Mouse (Mus musculus): ENCODE data around the gene Cwc27. TPM values are rescaled to one million over a fixed set of nuclear protein-coding genes. Genes with fewer than 3 reads are reported as not detected.

The Cwc27 gene
- polyA plus RNA-seq, 1 experiment from 2014 or later, result 26.4 TPM

DNA sequence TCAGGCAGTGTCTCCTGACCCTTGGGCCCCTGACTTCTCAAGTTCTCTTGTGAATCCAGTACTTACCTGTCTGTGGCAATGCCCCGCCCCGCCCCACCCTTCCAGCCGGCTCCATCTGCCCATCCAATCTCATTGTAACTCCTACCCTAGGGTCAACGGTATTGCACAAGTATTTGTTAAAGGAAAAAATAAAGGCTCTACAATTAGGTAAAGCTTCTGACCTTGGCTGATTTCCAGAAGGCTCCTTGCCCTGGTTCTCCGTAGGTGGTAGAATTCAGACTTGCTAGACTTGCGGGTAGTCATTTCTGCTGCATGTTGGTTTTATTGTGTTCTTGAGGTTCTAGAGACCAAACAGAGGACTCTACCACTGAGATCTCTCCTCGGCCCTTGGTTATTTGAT is 226.0 kb downstream of the Cwc27 start:
- 89% methylated on average over 7 of the region's 7 CpGs for WGBS

DNA sequence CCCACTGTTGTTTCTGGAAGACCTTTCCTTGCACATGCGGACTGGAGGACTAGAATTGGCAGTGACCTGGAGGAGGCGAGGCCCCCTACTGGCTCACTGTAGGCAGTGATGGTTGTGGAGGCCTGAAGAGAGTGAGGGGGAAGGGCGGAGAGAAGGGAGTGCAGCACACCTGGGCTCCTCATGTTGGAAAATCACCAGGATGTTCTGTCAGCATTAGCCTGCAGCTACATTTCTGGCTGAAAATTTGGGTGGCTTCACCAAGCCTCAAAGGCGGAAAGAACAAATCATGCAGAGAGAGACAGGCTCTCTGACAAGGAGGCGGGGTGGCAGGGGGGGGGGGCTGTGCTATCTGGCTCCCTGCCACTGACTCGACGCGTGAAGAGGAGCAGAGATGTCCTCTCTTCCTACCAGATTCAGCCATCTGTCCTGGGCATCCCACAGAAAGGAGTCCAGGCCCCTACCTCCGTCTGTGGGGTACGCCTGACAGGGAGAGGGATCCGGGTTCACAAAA is 226.8 kb downstream of the Cwc27 start:
- H3K4me1 ChIP-seq (replicated peaks), result no peaks in the 10 kb centered on the region; the same call in 1 of the 2 replicates
- peak; percentile 52 for ATAC-seq
- H3K9ac ChIP-seq (replicated peaks), result no peak overlapping the region
- H3K9me3 ChIP-seq, result no peaks in the 10 kb centered on the region
- no peak overlapping the region for H3K4me3 ChIP-seq (replicated peaks)
- H3K27ac ChIP-seq, result no peak overlapping the region
- no peaks in the 10 kb centered on the region for H3K27me3 ChIP-seq
- H3K36me3 ChIP-seq, result no peaks in the 10 kb centered on the region
- H3K4me2 ChIP-seq (replicated peaks), result no peak overlapping the region
- WGBS, result 53% methylated on average over 11 of the region's 11 CpGs

More for the DNA sequence above, 226.0 kb downstream of the Cwc27 start:
- no peaks in the 10 kb centered on the region for H3K9me3 ChIP-seq
- no peak for ATAC-seq
- no peak overlapping the region for H3K4me2 ChIP-seq (replicated peaks)
- no peaks in the 10 kb centered on the region; the same call in 1 of the 2 replicates for H3K4me1 ChIP-seq (replicated peaks)
- H3K9ac ChIP-seq (replicated peaks), result no peak overlapping the region
- no peaks in the 10 kb centered on the region for H3K36me3 ChIP-seq
- H3K4me3 ChIP-seq (replicated peaks), result no peak overlapping the region
- H3K27me3 ChIP-seq, result no peaks in the 10 kb centered on the region
- no peak overlapping the region for H3K27ac ChIP-seq

DNA sequence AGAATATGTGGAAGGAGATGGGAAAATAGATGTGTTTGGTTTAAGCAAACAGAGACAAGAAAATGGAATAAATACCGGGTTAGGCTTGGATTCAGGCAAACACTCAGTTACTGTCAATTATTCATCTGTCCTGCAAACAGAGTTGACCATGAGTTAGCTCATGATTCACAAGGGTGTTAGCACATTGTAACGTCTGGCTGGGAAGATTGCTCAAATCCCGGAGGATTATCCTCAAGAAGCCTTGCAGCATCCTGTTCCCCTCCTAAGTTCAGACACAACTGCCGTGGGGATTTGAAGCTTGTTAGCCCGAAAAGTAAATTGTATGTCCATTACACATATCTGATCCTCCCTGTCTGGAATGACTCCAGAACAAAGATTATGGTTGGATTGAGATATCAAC is 228.6 kb downstream of the Cwc27 start:
- H3K27me3 ChIP-seq, result no peaks in the 10 kb centered on the region
- no peaks in the 10 kb centered on the region for H3K9me3 ChIP-seq
- 74% methylated on average over 5 of the region's 5 CpGs for WGBS

More for the DNA sequence above, 228.6 kb downstream of the Cwc27 start:
- Histone ChIP-seq H3K27ac (no peak overlapping the region), H3K36me3 (no peaks in the 10 kb centered on the region), H3K9ac (replicated peaks) (no peak overlapping the region), H3K4me1 (replicated peaks) (no peaks in the 10 kb centered on the region; the same call in 1 of the 2 replicates), H3K4me2 (replicated peaks) (no peak overlapping the region), H3K4me3 (replicated peaks) (no peak overlapping the region)
- no peak for ATAC-seq

Other genes with a start within 250 kb of the Cwc27 start
- 22.6 and 22.7 TPM in 2 replicates for gene Srek1ip1, start 24.7 kb downstream of the Cwc27 start, polyA plus RNA-seq (2015; fragmentation: Nextera tagmentation; extraction: Ambion mirVana)
- 0.71 and 1.0 TPM in 2 replicates for gene Shisal2b, start 46.8 kb upstream of the Cwc27 start, polyA plus RNA-seq (2015; fragmentation: Nextera tagmentation; extraction: Ambion mirVana)
- gene Rgs7bp, start 237.8 kb upstream of the Cwc27 start, polyA plus RNA-seq (2015; fragmentation: Nextera tagmentation; extraction: Ambion mirVana), result 2.2 and 2.3 TPM in 2 replicates